Mouse (Mus musculus) small intestine, adult 2 months (tissue): ENCODE measurements around the gene Kat6b. TPM values are rescaled to one million over a fixed set of nuclear protein-coding genes. Genes with fewer than 3 reads are reported as not detected.

Experiments
- H3K27ac ChIP-seq: fragments of 200-500 bp; 2 replicates; pipeline ENCODE4 v1.5.1; 2012; ENCODE audit warnings: low read depth, low read length, control low read depth, inconsistent platforms; ENCODE audit not compliant: insufficient read depth
- H3K27me3 ChIP-seq: fragments of 200-500 bp; 2 replicates; pipeline ENCODE4 v1.6.1; 2012; ENCODE audit warnings: mild to moderate bottlenecking, moderate library complexity, low read length, inconsistent platforms; ENCODE audit not compliant: control insufficient read depth, insufficient read depth
- H3K36me3 ChIP-seq: fragments of 200-500 bp; 2 replicates; pipeline ENCODE4 v1.6.1; 2012; ENCODE audit warnings: mild to moderate bottlenecking, low read length, control low read depth, inconsistent platforms; ENCODE audit not compliant: control insufficient read depth, insufficient read depth
- H3K4me1 ChIP-seq: fragments of 200-500 bp; 2 replicates; pipeline ENCODE4 v1.6.1; 2012; ENCODE audit warnings: low read length, inconsistent platforms, mixed read lengths; ENCODE audit not compliant: control insufficient read depth, insufficient read depth, insufficient read length
- H3K4me3 ChIP-seq: fragments of 200-500 bp; 2 replicates; pipeline ENCODE4 v1.5.1; 2012; ENCODE audit warnings: low read depth, mild to moderate bottlenecking, control low read depth, inconsistent platforms, low read length, moderate library complexity
- CTCF ChIP-seq: fragments of 200-500 bp; IDR thresholded peaks from 2 replicates; pipeline ENCODE4 v1.5.1; 2012; ENCODE audit warnings: low read depth, mild to moderate bottlenecking, control low read depth, inconsistent platforms, low read length, moderate library complexity, mixed read lengths; ENCODE audit not compliant: insufficient replicate concordance, insufficient read length; ENCODE audit errors: extremely low read depth
- POLR2A ChIP-seq: fragments of 200-500 bp; IDR thresholded peaks from 2 replicates; pipeline ENCODE4 v1.6.1; 2012; ENCODE audit warnings: low read depth, mild to moderate bottlenecking, control low read depth, inconsistent platforms, low read length, moderate library complexity
- WGBS: fragments of 180-500 bp; shearing (Covaris S2); methylation state at CpG from one replicate; pipeline ENCODE4 v1.1.7; 2018; 5-methylcytosine and 5-hydroxymethylcytosine counted together
- polyA plus RNA-seq: library from polyadenylated mRNA; depleted of rRNA; stranded (reverse); fragments of >200 nt; gene quantifications from 2 replicates; pipeline ENCODE4 v1.2.3, GENCODE M21; 2012; rRNA removed

Kat6b gene
- 4.0 and 8.3 TPM in 2 replicates for polyA plus RNA-seq

- Histone ChIP-seq H3K27me3 (no peaks in the 10 kb centered on the region), H3K4me1 (peaks cover 9% of the 10 kb centered on the region; the same call in 1 of the 2 replicates), H3K4me3 (no peak within 1 kb of the TSS), H3K36me3 (no peaks in the 10 kb centered on the region), H3K27ac (no peak within 1 kb of the TSS)
- 96% methylated on average over 7 of the region's 7 CpGs for WGBS
- no peak for TF ChIP-seq CTCF
- TF ChIP-seq POLR2A, result no peak
Observed at GRCm38 (mm10) chr14:21481231-21481630, at the start of gene Kat6b. Gene Kat6b, plus strand, starts transcription at chr14:21481434.

GRCm38 (mm10) chr14:21433415-21433814 is 47.8 kb upstream of the Kat6b start:
- WGBS, result 80% methylated on average over 4 of the region's 4 CpGs
- Histone ChIP-seq H3K27ac (no peak overlapping the region), H3K27me3 (no peaks in the 10 kb centered on the region), H3K4me3 (no peak overlapping the region), H3K36me3 (0 out of 2 replicates have a peak, but pooled peaks cover 3% of the 10 kb centered on the region), H3K4me1 (no peaks in the 10 kb centered on the region)
- TF ChIP-seq CTCF (no peak), POLR2A (no peak)

GRCm38 (mm10) chr14:21433995-21434394 is 47.2 kb upstream of the Kat6b start:
- TF ChIP-seq POLR2A (no peak), CTCF (no peak)
- no peak overlapping the region for H3K27ac ChIP-seq
- 77% methylated on average over 5 of the region's 5 CpGs for WGBS
- H3K4me1 ChIP-seq, result no peaks in the 10 kb centered on the region; the same call in 1 of the 2 replicates
- H3K27me3 ChIP-seq, result no peaks in the 10 kb centered on the region
- H3K4me3 ChIP-seq, result no peak overlapping the region
- H3K36me3 ChIP-seq, result 0 out of 2 replicates have a peak, but pooled peaks cover 3% of the 10 kb centered on the region

- Histone ChIP-seq H3K4me3 (no peak overlapping the region), H3K4me1 (no peaks in the 10 kb centered on the region; the same call in 1 of the 2 replicates), H3K36me3 (0 out of 2 replicates have a peak, but pooled peaks cover 3% of the 10 kb centered on the region), H3K27ac (no peak overlapping the region), H3K27me3 (no peaks in the 10 kb centered on the region)
- TF ChIP-seq CTCF (no peak), POLR2A (no peak)
- WGBS, result 32% methylated on average over 9 of the region's 9 CpGs
Observed at GRCm38 (mm10) chr14:21434686-21435085, 46.5 kb upstream of the Kat6b start.

- H3K27ac ChIP-seq, result no peak overlapping the region
- TF ChIP-seq POLR2A (no peak), CTCF (no peak)
- no peaks in the 10 kb centered on the region for H3K27me3 ChIP-seq
- 7% methylated on average over 4 of the region's 4 CpGs for WGBS
- H3K4me1 ChIP-seq, result peaks cover 8% of the 10 kb centered on the region; the same call in 1 of the 2 replicates
- no peak overlapping the region for H3K4me3 ChIP-seq
- no peaks in the 10 kb centered on the region for H3K36me3 ChIP-seq
Observed at GRCm38 (mm10) chr14:21439785-21440184, 41.4 kb upstream of the Kat6b start.

GRCm38 (mm10) chr14:21440526-21440925 is 40.7 kb upstream of the Kat6b start:
- Histone ChIP-seq H3K4me3 (no peak overlapping the region), H3K36me3 (no peaks in the 10 kb centered on the region), H3K27ac (no peak overlapping the region), H3K27me3 (no peaks in the 10 kb centered on the region), H3K4me1 (peaks cover 8% of the 10 kb centered on the region; the same call in 1 of the 2 replicates)
- no peak for TF ChIP-seq POLR2A
- TF ChIP-seq CTCF, result no peak
- WGBS, result 97% methylated on average over 2 of the region's 2 CpGs

- Histone ChIP-seq H3K36me3 (no peaks in the 10 kb centered on the region), H3K27ac (no peak overlapping the region)
- WGBS, result 68% methylated on average over 10 of the region's 10 CpGs
Observed at GRCm38 (mm10) chr14:21441772-21442533, 39.3 kb upstream of the Kat6b start.

More at GRCm38 (mm10) chr14:21441772-21442533, 39.3 kb upstream of the Kat6b start:
- TF ChIP-seq POLR2A (no peak), CTCF (no peak)
- Histone ChIP-seq H3K4me3 (no peak overlapping the region), H3K27me3 (no peaks in the 10 kb centered on the region), H3K4me1 (peaks cover 8% of the 10 kb centered on the region; the same call in 1 of the 2 replicates)
